Mouse (Mus musculus) adrenal gland, adult 18-20 months (tissue): ENCODE measurements at regions not wholly inside any gene's neighbourhood (a gene's known extent, or its start where the extent isn't known, plus 50 kb on each side); places are given as distances from the start of the nearest gene placed in this dataset.

Experiments used
- DNase-seq, 2 experiments: peaks; one replicate each; pipeline ENCODE4 v3.0.0; 2021 to 2022; ENCODE audit warnings: low spot score in 2 of 2

- peak in 1 of 2 experiments; percentile 21 for DNase-seq
These were observed 114.8 kb upstream of the Tmem260 start for GRCm38 (mm10) chr14:48330965-48331622.

- DNase-seq: no peak
These were observed 114.3 kb upstream of the Tmem260 start for GRCm38 (mm10) chr14:48331623-48332000.

GRCm38 (mm10) chr14:48332193-48332592 is 113.7 kb upstream of the Tmem260 start:
- DNase-seq: no peak

GRCm38 (mm10) chr14:48332660-48333059 is 113.3 kb upstream of the Tmem260 start:
- no peak for DNase-seq

- no peak for DNase-seq
These were observed 111.7 kb upstream of the Tmem260 start for GRCm38 (mm10) chr14:48334106-48334809.

- DNase-seq: no peak
These were observed 106.5 kb upstream of the Tmem260 start for GRCm38 (mm10) chr14:48339434-48339833.

- no peak for DNase-seq
These were observed 103.0 kb upstream of the Tmem260 start for GRCm38 (mm10) chr14:48342944-48343343.

- no peak for DNase-seq
These were observed 100.0 kb upstream of the Tmem260 start for GRCm38 (mm10) chr14:48345956-48346355.

- no peak for DNase-seq
These were observed 96.4 kb upstream of the Tmem260 start for GRCm38 (mm10) chr14:48349392-48350044.

- DNase-seq: no peak
These were observed 94.3 kb upstream of the Tmem260 start for GRCm38 (mm10) chr14:48351652-48352051.

GRCm38 (mm10) chr14:48352825-48353224 is 93.1 kb upstream of the Tmem260 start:
- DNase-seq: no peak

- DNase-seq: no peak
These were observed 91.7 kb upstream of the Tmem260 start for GRCm38 (mm10) chr14:48354176-48354575.

GRCm38 (mm10) chr14:48357441-48357840 is 88.5 kb upstream of the Tmem260 start:
- DNase-seq: no peak

GRCm38 (mm10) chr14:48358487-48359159 is 87.3 kb upstream of the Tmem260 start:
- no peak for DNase-seq

- DNase-seq: no peak
These were observed 84.1 kb upstream of the Tmem260 start for GRCm38 (mm10) chr14:48361820-48362219.

- peak; percentile 74 to 75 for DNase-seq
These were observed 78.9 kb upstream of the Tmem260 start for GRCm38 (mm10) chr14:48367006-48367405.

GRCm38 (mm10) chr14:48370322-48370721 is 75.6 kb upstream of the Tmem260 start:
- no peak for DNase-seq

- no peak for DNase-seq
These were observed 74.2 kb upstream of the Tmem260 start for GRCm38 (mm10) chr14:48371766-48372165.

- no peak for DNase-seq
These were observed 69.8 kb upstream of the Tmem260 start for GRCm38 (mm10) chr14:48376112-48376511.
